Mouse (Mus musculus): ENCODE data around the gene Unc80. TPM values are rescaled to one million over a fixed set of nuclear protein-coding genes. Genes with fewer than 3 reads are reported as not detected.

Unc80 gene
- polyA plus RNA-seq, 1 experiment from 2014 or later: 0.14 TPM

- no peak for ATAC-seq (ENCODE audit: insufficient number of reproducible peaks, low FRiP score)
- Histone ChIP-seq H3K36me3 (no peaks in the 10 kb centered on the region), H3K9me3 (replicated peaks) (no peaks in the 10 kb centered on the region), H3K4me3 (no peak overlapping the region), H3K27me3 (replicated peaks) (no peaks in the 10 kb centered on the region), H3K4me1 (replicated peaks) (no peaks in the 10 kb centered on the region), H3K4me2 (no peak overlapping the region), H3K27ac (ENCODE audit: poor library complexity, severe bottlenecking) (no peak overlapping the region), H3K9ac (no peak overlapping the region)
- WGBS: 68% methylated on average over 2 of the region's 2 CpGs
Measured at GRCm38 (mm10) chr1:66638177-66638576, 170.0 kb downstream of the Unc80 start.

- no peak overlapping the region for H3K9ac ChIP-seq
Measured at GRCm38 (mm10) chr1:66646894-66647293, 178.7 kb downstream of the Unc80 start.

GRCm38 (mm10) chr1:66649568-66649967 is 181.4 kb downstream of the Unc80 start:
- Histone ChIP-seq H3K27ac (ENCODE audit: poor library complexity, severe bottlenecking) (no peak overlapping the region), H3K4me3 (no peak overlapping the region), H3K4me1 (replicated peaks) (no peaks in the 10 kb centered on the region), H3K4me2 (no peak overlapping the region), H3K27me3 (replicated peaks) (no peaks in the 10 kb centered on the region), H3K9me3 (replicated peaks) (no peaks in the 10 kb centered on the region), H3K9ac (no peak overlapping the region), H3K36me3 (no peaks in the 10 kb centered on the region)
- 73% methylated on average over 6 of the region's 6 CpGs for WGBS
- no peak for ATAC-seq (ENCODE audit: insufficient number of reproducible peaks, low FRiP score)

More at GRCm38 (mm10) chr1:66646894-66647293, 178.7 kb downstream of the Unc80 start:
- H3K4me1 ChIP-seq (replicated peaks): no peaks in the 10 kb centered on the region
- no peak overlapping the region for H3K27ac ChIP-seq (ENCODE audit: poor library complexity, severe bottlenecking)
- ATAC-seq (ENCODE audit: insufficient number of reproducible peaks, low FRiP score): no peak
- H3K36me3 ChIP-seq: no peaks in the 10 kb centered on the region
- no peak overlapping the region for H3K4me2 ChIP-seq
- no peaks in the 10 kb centered on the region for H3K27me3 ChIP-seq (replicated peaks)
- H3K9me3 ChIP-seq (replicated peaks): no peaks in the 10 kb centered on the region
- no peak overlapping the region for H3K4me3 ChIP-seq

GRCm38 (mm10) chr1:66650006-66650405 is 181.8 kb downstream of the Unc80 start:
- Histone ChIP-seq H3K9ac (no peak overlapping the region), H3K4me3 (no peak overlapping the region), H3K27me3 (replicated peaks) (no peaks in the 10 kb centered on the region), H3K4me2 (no peak overlapping the region), H3K4me1 (replicated peaks) (no peaks in the 10 kb centered on the region), H3K27ac (ENCODE audit: poor library complexity, severe bottlenecking) (no peak overlapping the region), H3K9me3 (replicated peaks) (no peaks in the 10 kb centered on the region), H3K36me3 (no peaks in the 10 kb centered on the region)
- no peak for ATAC-seq (ENCODE audit: insufficient number of reproducible peaks, low FRiP score)
- WGBS: 44% methylated on average over 1 of the region's 1 CpGs

- Histone ChIP-seq H3K27me3 (replicated peaks) (no peaks in the 10 kb centered on the region), H3K4me3 (no peak overlapping the region), H3K36me3 (no peaks in the 10 kb centered on the region), H3K9me3 (replicated peaks) (no peaks in the 10 kb centered on the region), H3K27ac (ENCODE audit: poor library complexity, severe bottlenecking) (no peak overlapping the region), H3K4me2 (no peak overlapping the region), H3K9ac (no peak overlapping the region), H3K4me1 (replicated peaks) (no peaks in the 10 kb centered on the region)
- 59% methylated on average over 4 of the region's 4 CpGs for WGBS
- ATAC-seq (ENCODE audit: insufficient number of reproducible peaks, low FRiP score): no peak
Measured at GRCm38 (mm10) chr1:66655119-66655746, 187.1 kb downstream of the Unc80 start.

GRCm38 (mm10) chr1:66655747-66656119 is 187.6 kb downstream of the Unc80 start:
- Histone ChIP-seq H3K27me3 (replicated peaks) (no peaks in the 10 kb centered on the region), H3K9ac (no peak overlapping the region), H3K4me1 (replicated peaks) (no peaks in the 10 kb centered on the region), H3K4me2 (no peak overlapping the region), H3K4me3 (no peak overlapping the region), H3K9me3 (replicated peaks) (no peaks in the 10 kb centered on the region), H3K27ac (ENCODE audit: poor library complexity, severe bottlenecking) (no peak overlapping the region), H3K36me3 (no peaks in the 10 kb centered on the region)
- no peak for ATAC-seq (ENCODE audit: insufficient number of reproducible peaks, low FRiP score)

GRCm38 (mm10) chr1:66671475-66671874 is 203.3 kb downstream of the Unc80 start:
- Histone ChIP-seq H3K27ac (ENCODE audit: poor library complexity, severe bottlenecking) (no peak overlapping the region), H3K9ac (no peak overlapping the region), H3K4me1 (replicated peaks) (no peaks in the 10 kb centered on the region), H3K27me3 (replicated peaks) (no peaks in the 10 kb centered on the region), H3K4me2 (no peak overlapping the region), H3K9me3 (replicated peaks) (no peaks in the 10 kb centered on the region), H3K36me3 (no peaks in the 10 kb centered on the region), H3K4me3 (no peak overlapping the region)
- no peak for ATAC-seq (ENCODE audit: insufficient number of reproducible peaks, low FRiP score)
- WGBS: 66% methylated on average over 7 of the region's 7 CpGs

- H3K4me1 ChIP-seq (replicated peaks): no peaks in the 10 kb centered on the region
- H3K27me3 ChIP-seq (replicated peaks): no peaks in the 10 kb centered on the region
- ATAC-seq (ENCODE audit: insufficient number of reproducible peaks, low FRiP score): no peak
- H3K9me3 ChIP-seq (replicated peaks): no peaks in the 10 kb centered on the region
- 80% methylated on average over 7 of the region's 7 CpGs for WGBS
- H3K27ac ChIP-seq (ENCODE audit: poor library complexity, severe bottlenecking): no peak overlapping the region
- no peaks in the 10 kb centered on the region for H3K36me3 ChIP-seq
- H3K4me3 ChIP-seq: no peak overlapping the region
- H3K4me2 ChIP-seq: no peak overlapping the region
- H3K9ac ChIP-seq: no peak overlapping the region
Measured at GRCm38 (mm10) chr1:66672812-66673211, 204.6 kb downstream of the Unc80 start.

GRCm38 (mm10) chr1:66677928-66678327 is 209.8 kb downstream of the Unc80 start:
- ATAC-seq (ENCODE audit: insufficient number of reproducible peaks, low FRiP score): no peak
- no peak overlapping the region for H3K27ac ChIP-seq (ENCODE audit: poor library complexity, severe bottlenecking)
- H3K4me3 ChIP-seq: no peak overlapping the region
- H3K36me3 ChIP-seq: no peaks in the 10 kb centered on the region
- no peaks in the 10 kb centered on the region for H3K9me3 ChIP-seq (replicated peaks)
- no peaks in the 10 kb centered on the region for H3K27me3 ChIP-seq (replicated peaks)
- H3K4me2 ChIP-seq: no peak overlapping the region
- no peaks in the 10 kb centered on the region for H3K4me1 ChIP-seq (replicated peaks)
- WGBS: 79% methylated on average over 14 of the region's 14 CpGs
- H3K9ac ChIP-seq: no peak overlapping the region

GRCm38 (mm10) chr1:66678662-66679061 is 210.5 kb downstream of the Unc80 start:
- H3K27ac ChIP-seq (ENCODE audit: poor library complexity, severe bottlenecking): no peak overlapping the region
- H3K4me2 ChIP-seq: no peak overlapping the region
- no peaks in the 10 kb centered on the region for H3K9me3 ChIP-seq (replicated peaks)
- H3K4me3 ChIP-seq: no peak overlapping the region
- H3K27me3 ChIP-seq (replicated peaks): no peaks in the 10 kb centered on the region
- no peak overlapping the region for H3K9ac ChIP-seq
- WGBS: 41% methylated on average over 2 of the region's 2 CpGs
- H3K4me1 ChIP-seq (replicated peaks): no peaks in the 10 kb centered on the region
- no peak for ATAC-seq (ENCODE audit: insufficient number of reproducible peaks, low FRiP score)
- H3K36me3 ChIP-seq: no peaks in the 10 kb centered on the region

GRCm38 (mm10) chr1:66682974-66683373 is 214.8 kb downstream of the Unc80 start:
- Histone ChIP-seq H3K36me3 (no peaks in the 10 kb centered on the region), H3K27me3 (replicated peaks) (no peaks in the 10 kb centered on the region), H3K9ac (no peak overlapping the region), H3K9me3 (replicated peaks) (no peaks in the 10 kb centered on the region), H3K27ac (ENCODE audit: poor library complexity, severe bottlenecking) (no peak overlapping the region), H3K4me2 (no peak overlapping the region), H3K4me3 (no peak overlapping the region), H3K4me1 (replicated peaks) (no peaks in the 10 kb centered on the region)
- ATAC-seq (ENCODE audit: insufficient number of reproducible peaks, low FRiP score): no peak
- WGBS: 82% methylated on average over 5 of the region's 5 CpGs

GRCm38 (mm10) chr1:66691772-66692171 is 223.6 kb downstream of the Unc80 start:
- no peak for ATAC-seq (ENCODE audit: insufficient number of reproducible peaks, low FRiP score)
- Histone ChIP-seq H3K9ac (no peak overlapping the region), H3K27ac (ENCODE audit: poor library complexity, severe bottlenecking) (no peak overlapping the region), H3K4me3 (no peak overlapping the region), H3K36me3 (no peaks in the 10 kb centered on the region), H3K9me3 (replicated peaks) (no peaks in the 10 kb centered on the region), H3K27me3 (replicated peaks) (no peaks in the 10 kb centered on the region), H3K4me2 (no peak overlapping the region), H3K4me1 (replicated peaks) (no peaks in the 10 kb centered on the region)
- 67% methylated on average over 3 of the region's 3 CpGs for whole genome bisulfite sequencing
